Mouse (Mus musculus) erythroid progenitor cell, adult 5-6 weeks (primary cell): ENCODE data around the gene Timm50. TPM values are rescaled to one million over a fixed set of nuclear protein-coding genes. Genes with fewer than 3 reads are reported as not detected.
A peak's percentile ranks its signal among the peaks of the same experiment; 100 is the strongest.

Source experiments
- ATAC-seq: replicated peaks from 2 replicates; pipeline ENCODE4 v1.8.0; 2016; ENCODE audit warnings: moderate number of reproducible peaks, mild to moderate bottlenecking, moderate TSS enrichment, inconsistent platforms; ENCODE audit not compliant: poor library complexity, low FRiP score, severe bottlenecking
- total RNA-seq, 2 experiments: library from RNA; stranded (forward) in 1 of 2; stranded (reverse) in 1 of 2; fragments of 150-400 nt in 1 of 2; fragments of 186-747, 209-891 nt in 1 of 2; gene quantifications; 2 replicates each; pipeline versions ENCODE4 v1.2.3 to v1.2.4; 2015 to 2017; ENCODE audit warnings: low replicate concordance in 2 of 2

The Timm50 gene
- total RNA-seq (2015; ENCODE audit: low replicate concordance) (15.9 and 16.3 TPM in 2 replicates), total RNA-seq (2017; ENCODE audit: low replicate concordance) (7.8 and 12.7 TPM in 2 replicates)

DNA sequence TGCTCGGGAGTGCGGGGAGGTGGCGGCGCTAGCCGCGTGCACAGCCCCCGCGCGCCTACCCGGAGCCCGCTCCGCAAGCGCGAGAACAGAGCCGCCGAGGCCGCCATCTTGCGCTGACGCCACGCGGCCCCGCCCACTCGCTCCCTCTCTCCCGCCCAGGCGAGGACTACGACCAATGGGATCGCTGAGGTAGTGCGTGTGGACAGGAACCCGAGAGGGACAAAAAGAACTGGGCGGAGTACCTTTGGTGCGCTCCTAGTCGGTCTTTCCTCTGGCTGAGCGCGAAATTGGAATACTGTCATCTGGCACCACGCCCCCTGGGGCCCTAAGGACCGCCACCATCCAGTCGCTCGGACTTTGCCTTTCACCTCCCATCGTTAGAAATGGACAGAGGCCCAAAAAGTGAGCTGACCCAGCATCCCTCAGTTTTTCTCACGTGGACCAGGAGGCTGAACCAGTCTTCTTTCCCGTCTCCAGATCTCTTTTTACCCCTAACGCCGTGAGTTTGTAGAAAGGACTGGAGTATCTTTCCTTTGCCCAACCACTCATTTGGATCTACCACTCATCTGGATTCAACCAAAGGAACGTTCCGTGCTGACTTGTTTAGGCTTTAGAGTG lies at the start of gene Timm50:
Gene Timm50, minus strand, starts transcription at position 147 of the 618 bp plus-strand sequence.
- ATAC-seq = peak; percentile 98

DNA sequence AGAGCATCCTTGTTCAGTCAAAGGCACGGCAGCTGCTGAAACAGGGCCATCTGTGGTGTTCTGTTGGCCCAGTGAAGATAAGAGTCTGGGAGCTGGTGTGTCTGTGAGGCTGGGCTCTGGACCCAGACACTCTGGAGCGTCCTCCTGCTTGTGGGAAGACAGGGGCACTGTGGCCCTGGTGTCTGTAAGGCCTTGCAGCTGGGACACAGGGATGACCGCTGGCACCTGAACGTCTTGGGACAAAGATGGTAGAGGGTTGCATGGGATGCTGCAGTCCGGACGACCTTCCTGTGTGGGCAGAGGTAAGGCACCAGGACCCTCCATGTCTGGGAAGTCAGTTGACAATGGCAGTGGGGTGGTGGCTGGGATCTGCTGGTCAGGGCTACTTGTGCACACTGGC lies 48.4 kb upstream of the Timm50 start:
- ATAC-seq = no peak

- no peak for ATAC-seq
These were observed 48.0 kb upstream of the Timm50 start for GRCm38 (mm10) chr7:28359854-28360253.

DNA sequence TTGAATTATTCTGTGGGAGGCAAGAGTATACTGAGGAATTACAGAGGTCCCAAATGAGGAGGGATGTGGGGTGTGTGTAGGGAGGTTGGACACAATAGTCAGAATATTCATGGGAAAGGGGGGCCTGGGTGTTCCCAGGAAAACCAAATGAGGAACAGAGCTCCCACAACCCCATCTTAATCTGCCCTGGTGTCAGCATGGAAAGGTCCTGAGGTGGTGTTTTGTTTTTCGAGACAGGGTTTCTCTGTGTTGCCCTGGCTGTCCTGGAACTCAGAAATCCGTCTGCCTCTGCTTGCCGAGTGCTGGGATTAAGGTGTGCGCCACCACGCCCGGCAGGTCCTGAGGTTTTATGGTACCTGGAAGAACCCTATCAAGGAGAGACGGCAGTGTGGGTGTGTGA lies 46.6 kb upstream of the Timm50 start:
- no peak for ATAC-seq

DNA sequence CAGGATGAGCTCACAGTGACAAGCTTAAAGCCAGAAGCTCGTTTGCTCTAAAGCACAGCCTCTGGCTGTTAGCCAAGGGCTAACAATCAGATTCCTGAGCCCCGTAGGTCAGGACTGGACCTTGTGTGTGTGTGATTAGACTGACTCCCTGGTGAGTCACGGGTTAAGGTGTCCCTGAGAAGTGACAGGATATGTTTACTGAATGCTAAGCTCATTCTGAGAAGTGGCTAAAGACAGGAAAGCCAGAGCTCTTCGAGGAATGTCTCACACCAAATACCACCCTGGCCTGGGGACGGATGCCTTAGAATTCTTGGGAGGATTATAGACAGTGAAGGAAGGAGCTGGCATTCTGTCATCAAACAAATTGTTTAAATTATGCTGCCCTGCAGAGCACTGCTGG lies 46.1 kb upstream of the Timm50 start:
- ATAC-seq = no peak

GRCm38 (mm10) chr7:28356981-28357380 lies 45.1 kb upstream of the Timm50 start:
- ATAC-seq = no peak

GRCm38 (mm10) chr7:28355221-28355620 lies 43.3 kb upstream of the Timm50 start:
- no peak for ATAC-seq

DNA sequence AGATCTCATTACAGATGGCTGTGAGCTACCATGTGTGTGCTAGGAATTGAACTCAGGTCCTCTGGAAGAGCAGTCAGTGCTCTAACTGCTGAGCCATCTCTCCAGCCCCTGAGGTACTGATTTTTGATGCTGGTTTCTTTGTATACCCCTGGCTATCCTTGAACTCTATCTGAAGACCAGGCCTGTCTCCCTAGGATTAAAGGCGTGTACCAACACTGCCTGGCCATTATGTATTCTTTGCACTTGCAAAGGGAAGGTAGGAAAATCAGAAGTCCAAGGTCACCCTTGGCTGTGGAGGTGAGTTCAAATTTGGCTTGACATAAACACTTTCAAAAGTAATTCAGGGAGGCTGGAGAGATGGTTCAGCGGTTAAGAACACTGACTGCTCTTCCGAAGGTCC lies 42.7 kb upstream of the Timm50 start:
- no peak for ATAC-seq

DNA sequence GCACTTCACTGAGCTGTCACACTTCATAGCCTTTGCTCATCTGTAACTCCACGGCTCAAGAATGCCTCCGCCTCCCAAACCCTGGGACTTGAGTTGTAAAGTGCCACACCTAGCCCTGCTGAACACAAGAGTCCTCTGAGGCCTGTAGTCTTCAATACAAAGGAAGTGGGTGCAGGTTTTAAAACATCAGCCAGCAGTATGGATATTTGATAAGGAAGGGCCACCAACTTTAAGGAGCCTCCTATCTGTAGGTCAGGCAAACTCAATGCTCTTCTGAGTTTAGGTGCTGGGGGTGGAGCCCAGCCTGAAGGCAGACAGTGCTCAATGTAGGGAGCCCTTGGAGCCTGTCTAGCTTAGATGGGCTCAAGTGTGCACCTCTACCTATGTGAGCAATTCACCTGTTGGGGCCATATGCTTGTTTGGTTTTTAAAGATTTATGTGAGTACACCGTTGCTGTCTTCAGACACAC lies 42.3 kb upstream of the Timm50 start:
- ATAC-seq = no peak

DNA sequence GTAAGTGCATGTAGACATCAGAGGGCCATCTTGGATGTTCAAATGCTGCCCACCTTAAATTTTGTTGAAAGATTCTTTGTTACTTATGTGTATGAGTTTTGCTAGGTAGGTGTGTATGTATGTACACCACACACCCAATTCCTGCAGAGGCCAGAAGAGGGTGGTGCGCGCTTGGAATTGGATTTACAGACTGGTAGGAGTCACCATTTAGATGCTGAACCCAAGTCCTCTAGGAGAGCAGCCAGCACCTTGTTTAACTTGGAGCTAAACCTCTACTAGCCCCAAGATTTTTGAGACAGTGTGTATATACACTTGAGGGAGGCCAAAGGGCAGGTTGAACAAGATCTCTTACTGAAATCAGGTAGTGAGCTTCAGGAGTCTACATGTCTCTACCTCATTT lies 41.4 kb upstream of the Timm50 start:
- no peak for ATAC-seq

- ATAC-seq = no peak
These were observed 39.9 kb upstream of the Timm50 start for GRCm38 (mm10) chr7:28351676-28352191.

GRCm38 (mm10) chr7:28350155-28350883 lies 38.4 kb upstream of the Timm50 start, which contains the start of gene Rps16:
Rps16 (plus strand) TSS chr7:28350652.
- peak; percentile 98 for ATAC-seq

GRCm38 (mm10) chr7:28348601-28349000 lies 36.7 kb upstream of the Timm50 start:
- ATAC-seq = no peak

GRCm38 (mm10) chr7:28347746-28348145 lies 35.9 kb upstream of the Timm50 start:
- no peak for ATAC-seq

DNA sequence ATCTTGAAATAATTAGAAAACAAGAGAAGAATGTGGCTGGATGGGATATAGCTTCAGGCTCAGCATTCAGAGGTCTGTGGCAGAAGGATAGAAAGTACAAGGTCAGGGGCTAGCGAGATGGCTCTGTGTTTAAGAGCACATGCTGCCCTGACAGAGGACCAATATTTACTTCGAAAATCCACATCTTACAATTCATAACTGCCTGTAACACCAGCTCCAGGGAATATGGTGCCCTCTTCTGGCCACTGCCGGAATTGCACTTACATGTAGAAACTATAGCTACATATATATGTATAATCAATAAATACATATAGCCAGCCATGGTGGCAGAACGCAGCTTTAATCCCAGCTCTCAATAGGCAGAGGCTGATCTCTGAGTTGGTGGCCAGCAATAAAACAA lies 32.8 kb upstream of the Timm50 start:
- peak; percentile 83 for ATAC-seq

- no peak for ATAC-seq
These were observed 29.5 kb upstream of the Timm50 start for GRCm38 (mm10) chr7:28341381-28341780.

DNA sequence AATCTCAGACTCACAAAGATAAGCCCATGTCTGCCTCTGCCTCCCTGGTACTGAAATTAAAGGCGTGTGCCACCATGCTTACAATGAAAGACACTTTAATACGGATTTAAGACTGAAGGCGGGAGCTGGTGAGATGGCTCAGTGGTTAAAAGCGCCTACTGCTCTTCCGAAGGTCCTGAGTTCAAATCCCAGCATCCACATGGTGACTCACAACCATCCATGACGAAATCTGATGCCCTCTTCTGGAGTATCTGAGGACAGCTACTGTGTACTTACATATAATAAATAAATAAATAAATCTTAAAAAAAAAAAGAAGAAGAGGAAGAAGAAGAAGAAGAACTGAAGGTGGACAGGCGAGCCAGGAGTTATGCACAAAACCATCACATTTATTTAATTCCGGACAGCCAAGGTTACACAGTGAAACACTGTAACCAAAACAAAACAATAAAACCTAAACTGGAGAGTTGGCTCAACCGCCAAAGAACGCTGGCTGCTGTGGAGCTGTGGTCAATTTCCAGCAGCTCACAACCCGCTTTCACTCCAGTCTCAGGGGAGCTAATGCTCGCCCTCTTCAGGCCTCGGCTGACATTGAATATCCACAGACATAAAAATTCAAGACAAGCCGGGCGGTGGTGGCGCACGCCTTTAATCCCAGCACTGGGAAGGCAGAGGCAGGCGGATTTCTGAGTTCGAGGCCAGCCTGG lies 27.5 kb upstream of the Timm50 start:
- ATAC-seq = peak; percentile 47; the same call in 1 of the 2 replicates

DNA sequence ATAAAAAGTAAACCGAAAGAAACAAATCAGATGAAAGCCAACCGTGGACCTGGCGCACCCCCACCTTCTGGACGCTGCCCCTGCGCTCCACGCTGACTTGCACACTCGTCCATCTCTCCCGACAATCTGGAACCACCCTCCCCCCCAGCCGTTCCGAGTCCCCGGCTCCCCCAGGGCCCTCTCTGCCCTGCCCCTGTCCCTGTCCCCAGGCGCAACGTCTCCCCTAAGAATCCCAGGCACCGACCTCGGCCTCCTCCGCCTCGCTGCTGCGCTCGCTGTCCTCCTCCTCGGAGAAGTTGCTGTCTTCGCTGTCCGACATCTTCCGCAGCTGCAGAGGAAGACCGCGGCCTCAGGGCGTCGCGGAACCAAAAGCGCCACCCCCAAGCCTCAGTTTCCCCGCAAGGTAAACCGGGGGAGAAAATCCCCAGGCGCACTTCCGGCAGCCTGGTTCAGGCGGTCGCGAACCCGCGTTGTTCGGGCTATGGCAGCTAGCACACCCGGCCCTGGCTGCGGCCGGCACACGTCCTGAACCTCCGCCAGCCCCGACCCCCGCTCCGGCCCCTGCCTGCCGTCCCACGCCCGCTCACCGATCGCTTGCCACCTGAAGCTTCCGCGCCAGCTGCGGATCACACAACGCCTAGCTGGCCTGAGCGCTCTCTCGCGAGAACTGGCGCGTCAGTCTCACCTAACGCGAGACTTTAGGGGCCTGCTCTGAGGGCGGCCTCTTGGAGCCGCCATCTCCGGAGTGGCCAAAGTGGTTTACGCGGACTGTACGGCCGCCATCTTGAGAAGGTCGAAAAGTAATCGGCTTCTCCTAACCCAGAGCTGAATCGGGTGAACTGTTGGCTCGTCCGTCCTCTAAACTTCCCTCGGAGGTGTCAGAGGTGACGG lies 26.5 kb upstream of the Timm50 start, which contains the start of gene Supt5:
Gene Supt5, minus strand, starts transcription at position 639 of the 891 bp plus-strand sequence.
- ATAC-seq = peak; percentile 98

DNA sequence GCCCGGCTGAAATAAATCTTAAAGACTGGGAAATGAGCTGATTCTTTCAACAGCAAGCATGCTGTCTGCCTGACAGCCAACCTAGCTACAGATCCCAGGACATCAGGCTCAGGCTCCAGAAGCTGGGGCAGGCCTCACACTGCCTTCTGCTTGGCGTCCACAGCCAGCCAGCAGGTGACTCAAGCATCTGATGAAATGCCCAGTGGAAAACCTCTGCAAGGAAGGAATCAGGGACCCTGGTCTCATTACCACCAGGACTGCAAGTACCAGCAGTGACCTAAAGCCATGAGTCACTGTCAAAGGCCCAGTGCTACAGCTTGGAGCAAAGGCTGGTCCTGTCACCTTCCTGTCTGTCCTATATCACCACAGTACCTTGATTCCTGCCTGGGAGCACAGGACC lies 23.6 kb upstream of the Timm50 start:
- no peak for ATAC-seq
